Mouse (Mus musculus): ENCODE results near the gene Lyrm1.

Lyrm1 gene

DNA sequence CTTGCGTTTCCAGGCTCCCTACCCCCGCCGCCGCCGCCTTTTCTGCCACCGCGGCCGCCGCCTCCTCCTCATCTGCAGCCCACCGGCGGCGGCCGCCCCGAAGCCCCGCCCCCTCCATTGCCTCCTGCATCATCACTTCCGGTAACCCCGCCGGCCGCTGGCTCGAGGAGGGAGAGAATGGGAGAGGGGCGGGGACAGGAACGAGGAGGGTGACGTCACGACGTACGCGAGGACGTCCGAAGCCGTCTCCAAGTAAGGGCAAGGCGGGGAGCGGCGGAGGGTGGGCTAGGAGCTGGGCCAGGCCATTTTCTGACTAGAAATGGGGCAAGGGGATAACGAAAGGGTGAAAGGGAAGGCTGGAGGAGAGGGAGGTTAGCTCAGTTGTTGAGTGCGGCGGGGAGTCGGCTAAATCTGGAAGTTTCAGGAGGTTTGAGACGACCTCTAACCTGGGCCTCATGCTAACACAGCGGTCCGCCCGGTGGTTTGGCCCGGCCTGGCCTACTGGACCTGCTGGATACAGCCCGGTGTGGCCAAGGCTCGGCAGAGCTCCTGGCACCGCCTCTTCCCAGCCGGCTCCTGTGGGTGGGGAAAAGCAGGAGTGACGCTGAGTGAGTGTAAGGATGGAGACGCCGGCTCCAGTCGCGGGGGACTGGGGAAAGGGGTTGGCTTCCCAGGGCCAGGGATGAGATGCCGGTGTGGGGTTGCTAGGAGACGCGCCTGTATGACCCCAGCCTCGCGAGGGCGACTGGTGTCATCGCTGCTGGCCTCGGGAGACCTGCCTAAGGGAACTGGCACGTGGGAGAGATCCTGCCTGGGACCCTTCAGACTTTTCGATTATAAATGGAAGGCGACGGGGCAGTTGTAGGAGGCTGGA lies at the start of gene Lyrm1, which contains the start of gene Dcun1d3:
Gene Lyrm1, plus strand, starts transcription at position 223 of the 874 bp plus-strand sequence.
Gene Dcun1d3, minus strand, starts transcription at position 660 of the 874 bp plus-strand sequence.
- DNase-seq, result peak; percentile 99

DNA sequence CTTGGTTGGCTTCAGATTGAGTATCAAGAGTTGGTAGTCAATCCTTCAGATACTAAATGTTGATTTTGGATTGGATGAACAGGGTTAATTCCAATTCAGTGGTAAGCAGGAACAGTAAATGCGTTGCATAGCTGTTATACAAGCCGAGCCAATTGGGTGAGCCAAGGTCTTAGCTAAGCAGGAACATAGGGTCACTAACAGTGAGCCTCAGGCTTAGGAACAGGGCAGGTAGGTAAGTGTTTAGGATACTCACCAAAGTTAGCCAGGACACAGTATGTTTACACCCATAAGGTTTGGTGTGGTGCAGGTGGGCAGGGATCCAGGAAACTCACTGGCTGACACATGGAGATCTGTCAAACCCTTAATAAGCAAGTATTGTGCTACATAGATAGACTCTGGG lies 48.3 kb upstream of the Lyrm1 start:
- no peak for DNase-seq

DNA sequence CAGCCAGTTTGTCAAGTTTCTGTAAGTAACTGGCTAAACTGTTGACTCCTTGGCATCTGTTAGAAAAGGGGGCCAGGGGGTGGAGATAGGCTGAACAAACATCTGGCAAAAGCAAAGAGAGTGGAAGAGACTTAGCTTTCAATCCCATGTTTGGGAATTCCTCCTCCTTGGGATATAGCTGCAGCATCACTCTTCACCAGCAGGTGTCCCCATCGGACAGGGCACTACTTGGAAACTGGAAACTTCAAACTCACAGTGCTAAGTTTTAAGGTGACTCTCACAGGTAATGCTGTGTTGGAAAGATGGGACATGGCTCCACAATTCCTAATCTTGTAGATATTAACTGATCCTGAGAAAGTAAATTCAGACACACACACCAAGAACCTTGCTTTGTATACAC lies 46.6 kb upstream of the Lyrm1 start:
- DNase-seq, result peak; percentile 76

- DNase-seq, result no peak
Observed at GRCm38 (mm10) chr7:119850737-119851136, 44.9 kb upstream of the Lyrm1 start.

DNA sequence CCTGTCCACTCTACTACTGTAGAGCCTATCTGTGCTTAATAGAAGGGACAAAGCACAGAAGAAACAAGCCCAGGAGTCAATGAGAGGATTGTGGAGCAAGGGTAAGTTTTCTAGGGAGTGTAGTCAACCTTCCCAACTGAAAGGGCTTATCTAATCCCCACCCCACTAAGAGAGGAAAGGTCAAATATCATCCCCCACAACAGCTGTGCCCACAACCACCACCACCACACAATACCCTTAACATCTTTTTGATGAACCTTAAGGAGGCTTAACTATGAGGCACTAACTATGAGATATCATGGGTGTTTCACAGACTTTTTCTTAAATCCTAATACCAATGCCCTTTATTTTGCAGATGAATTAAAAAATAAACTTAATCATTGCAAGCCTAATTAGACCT lies 43.2 kb upstream of the Lyrm1 start:
- DNase-seq, result no peak

DNA sequence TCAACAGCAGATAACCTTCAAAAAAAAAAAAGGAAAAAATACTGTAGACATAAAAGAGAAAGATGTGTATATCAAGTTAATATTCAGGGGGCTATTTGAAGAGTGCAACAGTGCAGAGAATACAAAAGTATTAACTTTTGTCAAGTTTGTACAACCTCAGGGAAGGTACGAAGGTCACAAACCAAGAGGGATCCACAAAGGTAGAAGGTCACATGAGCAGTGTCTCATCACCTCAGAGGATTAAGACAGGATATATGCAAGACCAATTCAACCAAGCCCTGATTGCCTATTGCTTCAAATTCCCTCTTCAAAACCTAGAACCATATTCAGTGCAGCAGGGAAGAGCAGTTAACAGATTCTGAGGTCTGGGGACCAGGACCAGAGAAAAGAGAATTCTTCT lies 42.5 kb upstream of the Lyrm1 start:
- no peak for DNase-seq

DNA sequence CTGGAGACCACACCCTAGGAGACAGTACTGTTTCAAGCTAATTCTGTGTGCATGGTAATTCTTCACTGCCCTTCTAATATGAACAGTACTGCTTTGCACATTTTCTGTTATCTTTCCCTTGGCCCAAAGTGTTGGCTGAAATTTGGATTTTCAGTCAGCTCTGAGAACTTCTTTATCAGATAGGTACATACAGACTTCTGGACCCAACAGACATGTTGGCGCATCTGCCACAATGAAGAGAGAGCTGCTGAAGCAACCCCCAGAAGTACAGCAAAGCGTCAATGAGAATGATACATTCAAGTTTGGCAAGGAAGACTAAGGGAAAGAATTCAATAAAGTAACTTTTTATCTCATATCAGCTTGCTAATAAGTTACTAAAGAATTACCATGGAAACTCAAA lies 41.3 kb upstream of the Lyrm1 start:
- no peak for DNase-seq

GRCm38 (mm10) chr7:119855031-119855430 lies 40.6 kb upstream of the Lyrm1 start:
- DNase-seq, result no peak

DNA sequence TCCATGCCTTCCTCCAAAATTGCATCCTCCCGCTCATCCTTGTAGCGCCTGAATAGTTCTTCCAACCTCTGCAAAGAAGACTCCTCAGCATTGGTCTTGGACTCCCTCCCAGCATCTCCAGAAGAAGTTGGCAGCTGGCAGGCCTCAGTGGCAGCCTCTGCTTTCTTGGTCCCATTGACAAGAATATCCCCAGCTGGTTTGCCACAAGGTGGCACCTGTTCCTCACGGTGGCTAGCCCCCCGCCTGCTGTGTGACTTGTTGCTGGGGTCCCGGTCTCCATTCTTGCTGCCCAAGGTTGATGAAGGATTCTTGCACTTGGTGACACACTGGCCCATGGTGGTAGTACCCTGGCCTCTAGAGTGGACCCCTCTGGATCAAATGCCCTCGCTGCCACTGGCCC lies 36.2 kb upstream of the Lyrm1 start:
- DNase-seq, result no peak

DNA sequence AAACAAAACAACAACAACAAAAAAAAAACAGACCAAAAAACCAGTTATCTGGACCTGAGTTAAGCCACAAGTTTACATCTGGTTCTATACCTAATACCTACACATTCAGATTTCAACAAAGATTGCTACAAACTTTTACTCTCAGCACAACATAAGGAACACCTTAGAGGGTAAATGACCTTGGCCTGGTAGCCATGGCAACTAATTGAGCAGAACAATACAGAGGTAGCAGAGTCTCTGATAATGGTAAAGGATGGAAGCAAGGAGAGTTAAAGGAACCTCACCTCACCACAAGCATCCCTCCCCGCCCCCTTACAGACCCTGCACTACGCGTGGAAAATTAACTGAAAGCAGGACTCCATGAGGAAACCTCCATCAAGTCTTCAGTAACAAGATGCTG lies 35.5 kb upstream of the Lyrm1 start:
- no peak for DNase-seq

DNA sequence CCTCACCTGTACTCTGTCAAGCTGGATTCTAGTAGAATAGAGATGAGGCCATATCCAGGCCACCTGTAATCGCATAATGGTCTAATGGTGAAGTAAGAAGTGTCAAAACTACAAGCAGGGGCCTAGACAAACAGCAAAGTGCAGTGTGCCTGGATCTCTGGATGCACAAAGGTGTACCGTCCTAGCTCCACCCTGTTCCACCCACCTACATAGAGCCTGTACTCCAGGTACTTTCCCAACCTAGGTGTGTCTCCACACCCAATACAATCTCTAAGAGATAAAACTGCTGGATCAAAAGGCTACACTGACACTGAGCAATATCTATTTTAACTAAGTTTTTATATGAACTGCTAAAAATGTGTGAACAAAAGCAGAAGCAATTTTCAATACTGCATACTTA lies 35.1 kb upstream of the Lyrm1 start:
- DNase-seq, result no peak

DNA sequence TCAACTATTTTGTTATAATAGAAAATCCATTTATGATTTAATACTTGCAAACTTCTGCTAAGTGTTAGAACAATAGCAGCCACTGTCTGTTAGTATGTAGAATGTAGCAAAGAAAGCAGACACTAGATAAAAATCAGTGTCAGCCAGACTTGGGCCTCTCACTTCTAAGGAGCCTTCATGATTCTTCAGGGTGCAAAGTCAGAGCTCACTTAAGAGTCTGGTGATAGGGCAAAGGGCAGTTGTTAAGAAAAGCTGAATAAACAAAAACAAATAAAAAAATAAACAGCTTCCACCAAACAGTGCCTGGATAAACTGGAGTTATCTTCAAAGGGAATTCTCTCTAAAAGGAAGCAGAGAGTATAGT lies 34.7 kb upstream of the Lyrm1 start:
- DNase-seq, result no peak

GRCm38 (mm10) chr7:119861335-119862091 lies 34.1 kb upstream of the Lyrm1 start:
- DNase-seq, result peak; percentile 39

DNA sequence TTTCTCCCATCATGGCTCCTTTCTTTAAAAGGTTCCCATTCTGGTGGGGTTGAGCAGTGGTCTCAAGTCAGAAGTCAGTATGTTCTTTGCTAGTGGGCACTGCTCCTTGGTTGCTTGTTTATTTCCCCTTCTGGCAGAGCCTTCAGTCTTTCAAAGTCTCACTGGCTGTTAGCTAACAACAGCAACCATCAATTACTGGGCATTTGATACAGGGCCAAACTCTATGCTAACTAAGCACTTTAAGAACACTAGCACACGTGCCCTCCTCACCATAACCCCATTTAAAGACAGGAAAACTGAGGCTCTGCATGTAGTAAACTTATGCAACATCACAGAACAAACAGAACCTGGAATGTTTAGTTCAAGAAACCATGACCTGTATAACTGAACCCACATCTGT lies 33.5 kb upstream of the Lyrm1 start:
- no peak for DNase-seq

DNA sequence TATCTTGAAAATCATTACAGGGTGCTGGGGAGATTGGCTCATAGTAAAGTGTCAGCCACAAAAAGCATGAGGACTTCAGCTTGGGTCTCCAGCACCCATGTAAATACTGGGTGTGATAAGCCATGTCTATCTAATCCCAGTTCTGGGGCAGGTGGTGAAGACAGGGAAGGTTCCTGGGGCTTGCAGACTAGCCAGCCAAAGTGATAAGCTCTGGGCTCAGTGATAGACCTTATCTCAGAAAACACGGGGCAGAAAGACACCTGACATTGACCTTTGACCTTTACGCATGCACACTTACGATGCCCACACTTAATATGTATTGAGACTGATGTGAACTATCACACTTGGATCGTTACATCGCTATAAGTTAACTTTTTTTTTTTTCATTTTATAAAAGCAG lies 31.2 kb upstream of the Lyrm1 start:
- DNase-seq, result no peak

DNA sequence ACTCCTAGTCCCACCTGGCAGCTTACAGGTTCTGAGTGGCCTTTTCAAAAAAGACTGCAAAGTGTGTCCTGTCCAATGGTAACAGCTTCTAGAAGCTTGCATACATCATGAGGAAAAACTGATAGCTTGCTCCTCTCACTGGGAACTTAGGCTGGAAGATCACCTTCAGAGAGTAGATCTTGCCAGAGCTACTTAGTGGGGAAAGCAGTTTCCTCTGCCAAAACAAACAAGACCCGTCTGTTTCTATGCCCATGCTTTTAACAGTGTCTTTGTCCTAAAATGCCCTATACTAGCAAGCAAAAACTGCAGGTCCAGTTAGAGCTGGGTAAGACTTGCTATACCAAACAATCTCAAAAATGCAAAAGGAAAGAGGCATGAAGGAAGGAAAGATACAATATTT lies 29.5 kb upstream of the Lyrm1 start:
- DNase-seq, result no peak

- no peak for DNase-seq
Observed at GRCm38 (mm10) chr7:119872204-119872603, 23.5 kb upstream of the Lyrm1 start.

GRCm38 (mm10) chr7:119873050-119873449 lies 22.6 kb upstream of the Lyrm1 start:
- no peak for DNase-seq

DNA sequence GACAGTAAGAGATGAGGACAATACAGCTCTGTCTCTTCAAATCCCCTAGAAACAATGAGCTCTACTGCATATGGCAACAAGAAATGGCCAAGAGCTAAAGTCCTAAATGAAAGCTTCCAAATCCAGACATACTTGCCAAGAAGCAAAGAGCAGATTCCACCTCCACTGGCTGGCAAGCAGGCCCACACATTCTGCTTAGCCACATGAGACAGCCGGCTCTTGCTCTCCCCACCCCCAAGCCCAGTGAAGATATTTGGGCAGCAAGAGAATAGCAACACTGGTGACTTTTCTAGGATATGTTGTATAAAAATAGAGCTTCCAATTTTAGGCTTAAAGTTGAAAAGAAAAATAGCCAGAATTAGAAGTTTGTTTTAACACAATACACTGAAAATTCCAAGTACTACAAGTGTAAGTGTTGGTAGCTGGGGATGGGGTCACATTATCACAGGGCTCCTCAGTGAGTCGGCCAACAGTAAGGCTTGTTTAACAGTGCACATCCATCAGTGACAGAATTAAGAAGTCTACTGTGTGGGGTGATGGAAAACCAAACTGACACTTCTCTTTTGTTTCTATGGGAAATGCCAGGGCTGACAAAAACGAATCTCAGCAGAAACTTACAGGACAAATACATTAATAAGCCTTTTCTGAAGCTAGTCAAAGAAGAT lies 19.8 kb upstream of the Lyrm1 start:
- peak; percentile 29 for DNase-seq

GRCm38 (mm10) chr7:119879171-119879570 lies 16.5 kb upstream of the Lyrm1 start:
- no peak for DNase-seq

GRCm38 (mm10) chr7:119880345-119880744 lies 15.3 kb upstream of the Lyrm1 start:
- DNase-seq, result no peak

GRCm38 (mm10) chr7:119881229-119881628 lies 14.4 kb upstream of the Lyrm1 start:
- DNase-seq, result no peak

- DNase-seq, result no peak
Observed at GRCm38 (mm10) chr7:119887887-119888286, 7.8 kb upstream of the Lyrm1 start.

DNA sequence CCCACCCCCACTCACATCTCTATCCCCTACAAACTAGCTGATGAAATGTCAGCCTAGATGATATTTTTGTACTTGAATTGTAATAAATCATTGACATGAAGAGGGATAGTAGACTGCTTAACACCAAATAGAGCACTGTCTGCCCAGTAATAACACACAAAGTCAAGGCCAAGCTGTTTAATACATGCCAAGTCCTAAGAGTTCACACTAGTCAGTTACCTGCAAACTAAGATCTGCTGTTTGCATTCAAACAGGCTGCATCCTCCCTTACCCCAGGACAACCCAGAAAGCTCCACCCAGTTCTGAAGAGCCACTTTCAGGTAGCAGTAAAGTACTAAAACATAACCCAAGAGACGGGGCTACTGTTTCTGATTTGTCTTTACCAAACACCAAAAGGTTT lies 3.5 kb upstream of the Lyrm1 start:
- DNase-seq, result no peak
